Mouse (Mus musculus): Measurements from ENCODE around the gene Rhno1. TPM values are rescaled to one million over a fixed set of nuclear protein-coding genes. Genes with fewer than 3 reads are reported as not detected.

The Rhno1 gene
- total RNA-seq, 1 experiment: 31.1 TPM

- TF ChIP-seq ZC3H11A (IDR thresholded peaks at IDR 0.05; ENCODE audit: borderline replicate concordance, low read depth, low read length) (peak; percentile 83; the same call in 1 of the 2 replicates), ZNF384 (IDR thresholded peaks at IDR 0.05; ENCODE audit: low read depth, low read length) (no peak)
- no peak overlapping the region for H3K4me3 ChIP-seq (ENCODE audit: insufficient read depth in 1 of 2, low read depth in 1 of 2, low read length in 2 of 2, poor library complexity in 1 of 2, severe bottlenecking in 1 of 2)
- H3K27ac ChIP-seq (ENCODE audit: insufficient read depth, low read depth, low read length, poor library complexity, severe bottlenecking): no peak overlapping the region
- no peaks in the 10 kb centered on the region for H3K9me3 ChIP-seq (ENCODE audit: control insufficient read depth, insufficient read depth, low read depth, low read length)
- DNase-seq (ENCODE audit: low read depth, low spot score): peak; percentile 61
- H3K9ac ChIP-seq (ENCODE audit: insufficient read depth, low read depth, low read length, poor library complexity, severe bottlenecking): no peak overlapping the region
- peaks cover 1 to 15% of the 10 kb centered on the region in 2 experiments; a peak in 2 of 4 replicates for H3K4me1 ChIP-seq (ENCODE audit: control insufficient read depth in 2 of 2, insufficient read depth in 2 of 2, low read length in 2 of 2, poor library complexity in 1 of 2)
- H3K36me3 ChIP-seq (ENCODE audit: control insufficient read depth, insufficient read depth, low read length, poor library complexity, severe bottlenecking): peaks cover 16% of the 10 kb centered on the region
- in situ Hi-C loops (cut with MboI; ENCODE audit: low sequenced_read_pairs in 2 of 2, unreplicated experiment in 2 of 2): no loop called here
Observed at GRCm38 (mm10) chr6:128358999-128359398, 3.7 kb downstream of the Rhno1 start.

- peak within 1 kb of the TSS; percentile 71 for H3K27ac ChIP-seq (ENCODE audit: insufficient read depth, low read depth, low read length, poor library complexity, severe bottlenecking)
- H3K4me3 ChIP-seq (ENCODE audit: insufficient read depth in 1 of 2, low read depth in 1 of 2, low read length in 2 of 2, poor library complexity in 1 of 2, severe bottlenecking in 1 of 2): peak within 1 kb of the TSS; percentile 72 to 77
- H3K9ac ChIP-seq (ENCODE audit: insufficient read depth, low read depth, low read length, poor library complexity, severe bottlenecking): peak within 1 kb of the TSS; percentile 80
- DNase-seq (ENCODE audit: low read depth, low spot score): peak; percentile 92
- TF ChIP-seq ZNF384 (IDR thresholded peaks at IDR 0.05; ENCODE audit: low read depth, low read length) (no peak), CHD2 (IDR thresholded peaks at IDR 0.05; ENCODE audit: low read depth, low read length) (peak; percentile 83), HCFC1 (IDR thresholded peaks at IDR 0.05; ENCODE audit: borderline replicate concordance, insufficient read depth, low read length) (peak; percentile 53; the same call in 1 of the 2 replicates)
- peaks cover 20% of the 10 kb centered on the region for H3K36me3 ChIP-seq (ENCODE audit: control insufficient read depth, insufficient read depth, low read length, poor library complexity, severe bottlenecking)
- H3K4me1 ChIP-seq (ENCODE audit: control insufficient read depth in 2 of 2, insufficient read depth in 2 of 2, low read length in 2 of 2, poor library complexity in 1 of 2): peaks cover 0 to 14% of the 10 kb centered on the region in 2 experiments; a peak in 2 of 4 replicates
- no peaks in the 10 kb centered on the region for H3K9me3 ChIP-seq (ENCODE audit: control insufficient read depth, insufficient read depth, low read depth, low read length)
- in situ Hi-C loops (cut with MboI; ENCODE audit: low sequenced_read_pairs in 2 of 2, unreplicated experiment in 2 of 2): no loop called here
Observed at GRCm38 (mm10) chr6:128355726-128356416, 6.8 kb downstream of the Rhno1 start, which contains the start of gene Tulp3. TSS of gene Tulp3 (minus strand) at chr6:128355851.

GRCm38 (mm10) chr6:128355201-128355681 lies 7.5 kb downstream of the Rhno1 start:
- Histone ChIP-seq H3K36me3 (ENCODE audit: control insufficient read depth, insufficient read depth, low read length, poor library complexity, severe bottlenecking) (peaks cover 25% of the 10 kb centered on the region), H3K9ac (ENCODE audit: insufficient read depth, low read depth, low read length, poor library complexity, severe bottlenecking) (peak overlapping the region; percentile 80), H3K4me3 (ENCODE audit: insufficient read depth in 1 of 2, low read depth in 1 of 2, low read length in 2 of 2, poor library complexity in 1 of 2, severe bottlenecking in 1 of 2) (peak overlapping the region; percentile 72 to 77), H3K9me3 (ENCODE audit: control insufficient read depth, insufficient read depth, low read depth, low read length) (no peaks in the 10 kb centered on the region), H3K4me1 (ENCODE audit: control insufficient read depth in 2 of 2, insufficient read depth in 2 of 2, low read length in 2 of 2, poor library complexity in 1 of 2) (peaks cover 0 to 14% of the 10 kb centered on the region in 2 experiments; a peak in 2 of 4 replicates), H3K27ac (ENCODE audit: insufficient read depth, low read depth, low read length, poor library complexity, severe bottlenecking) (peak overlapping the region; percentile 71)
- in situ Hi-C loops (cut with MboI; ENCODE audit: low sequenced_read_pairs in 2 of 2, unreplicated experiment in 2 of 2): no loop called here
- DNase-seq (ENCODE audit: low read depth, low spot score): peak; percentile 53
- no peak for TF ChIP-seq MAFK (IDR thresholded peaks at IDR 0.05; ENCODE audit: insufficient read depth, low read depth, low read length)
- no peak for TF ChIP-seq ZNF384 (IDR thresholded peaks at IDR 0.05; ENCODE audit: low read depth, low read length)
- no peak for TF ChIP-seq CHD2 (IDR thresholded peaks at IDR 0.05; ENCODE audit: low read depth, low read length)
- TF ChIP-seq ZC3H11A (IDR thresholded peaks at IDR 0.05; ENCODE audit: borderline replicate concordance, low read depth, low read length): no peak
- no peak for TF ChIP-seq HCFC1 (IDR thresholded peaks at IDR 0.05; ENCODE audit: borderline replicate concordance, insufficient read depth, low read length)

- Histone ChIP-seq H3K27ac (ENCODE audit: insufficient read depth, low read depth, low read length, poor library complexity, severe bottlenecking) (no peak overlapping the region), H3K9ac (ENCODE audit: insufficient read depth, low read depth, low read length, poor library complexity, severe bottlenecking) (no peak overlapping the region), H3K4me1 (ENCODE audit: control insufficient read depth in 2 of 2, insufficient read depth in 2 of 2, low read length in 2 of 2, poor library complexity in 1 of 2) (peaks cover 0 to 9% of the 10 kb centered on the region in 2 experiments; a peak in 1 of 4 replicates), H3K9me3 (ENCODE audit: control insufficient read depth, insufficient read depth, low read depth, low read length) (no peaks in the 10 kb centered on the region), H3K4me3 (ENCODE audit: insufficient read depth in 1 of 2, low read depth in 1 of 2, low read length in 2 of 2, poor library complexity in 1 of 2, severe bottlenecking in 1 of 2) (no peak overlapping the region), H3K36me3 (ENCODE audit: control insufficient read depth, insufficient read depth, low read length, poor library complexity, severe bottlenecking) (peaks cover 25% of the 10 kb centered on the region)
- DNase-seq (ENCODE audit: low read depth, low spot score): no peak
- TF ChIP-seq ZNF384 (IDR thresholded peaks at IDR 0.05; ENCODE audit: low read depth, low read length): no peak
- TF ChIP-seq HCFC1 (IDR thresholded peaks at IDR 0.05; ENCODE audit: borderline replicate concordance, insufficient read depth, low read length): no peak
- TF ChIP-seq MAFK (IDR thresholded peaks at IDR 0.05; ENCODE audit: insufficient read depth, low read depth, low read length): no peak
- TF ChIP-seq ZC3H11A (IDR thresholded peaks at IDR 0.05; ENCODE audit: borderline replicate concordance, low read depth, low read length): no peak
- no peak for TF ChIP-seq CHD2 (IDR thresholded peaks at IDR 0.05; ENCODE audit: low read depth, low read length)
- in situ Hi-C loops (cut with MboI; ENCODE audit: low sequenced_read_pairs in 2 of 2, unreplicated experiment in 2 of 2): no loop called here
Observed at GRCm38 (mm10) chr6:128354140-128354539, 8.6 kb downstream of the Rhno1 start.

All from ES-E14 (cell line).